Mouse (Mus musculus) effector memory CD4-positive, alpha-beta T cell, adult 5 months (primary cell): Measurements from ENCODE around the gene Mettl26. TPM values are rescaled to one million over a fixed set of nuclear protein-coding genes. Genes with fewer than 3 reads are reported as not detected.

Source experiments
- polyA plus RNA-seq: library from polyadenylated mRNA; unstranded; fragments of 100-300 nt; shearing (Covaris generic); gene quantifications from one replicate; pipeline ENCODE4 v1.2.1, GENCODE M21; 2017

Mettl26 gene
- 41.5 TPM for polyA plus RNA-seq

DNA sequence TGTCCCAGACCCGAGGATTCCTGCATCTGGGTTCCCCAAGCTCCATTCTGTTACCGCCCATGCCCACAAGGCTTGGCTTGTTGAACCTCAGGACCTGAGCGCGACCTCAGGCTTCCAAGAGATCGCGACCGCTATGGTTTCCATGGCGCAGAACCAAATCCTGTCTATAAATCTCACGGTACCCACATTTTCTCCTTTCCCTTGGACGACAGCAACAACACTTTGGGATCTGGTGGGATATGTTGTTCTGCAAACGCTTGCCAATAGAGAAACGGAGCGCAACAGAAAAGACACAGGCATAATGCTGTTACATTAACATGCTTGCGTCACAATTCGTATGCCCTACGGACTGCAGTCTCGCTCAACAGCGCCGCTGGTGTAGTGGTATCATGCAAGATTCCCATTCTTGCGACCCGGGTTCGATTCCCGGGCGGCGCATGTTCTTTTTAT is at the start of gene Mettl26:
Gene Mettl26, plus strand, starts transcription at position 354 of the 450 bp plus-strand sequence.

DNA sequence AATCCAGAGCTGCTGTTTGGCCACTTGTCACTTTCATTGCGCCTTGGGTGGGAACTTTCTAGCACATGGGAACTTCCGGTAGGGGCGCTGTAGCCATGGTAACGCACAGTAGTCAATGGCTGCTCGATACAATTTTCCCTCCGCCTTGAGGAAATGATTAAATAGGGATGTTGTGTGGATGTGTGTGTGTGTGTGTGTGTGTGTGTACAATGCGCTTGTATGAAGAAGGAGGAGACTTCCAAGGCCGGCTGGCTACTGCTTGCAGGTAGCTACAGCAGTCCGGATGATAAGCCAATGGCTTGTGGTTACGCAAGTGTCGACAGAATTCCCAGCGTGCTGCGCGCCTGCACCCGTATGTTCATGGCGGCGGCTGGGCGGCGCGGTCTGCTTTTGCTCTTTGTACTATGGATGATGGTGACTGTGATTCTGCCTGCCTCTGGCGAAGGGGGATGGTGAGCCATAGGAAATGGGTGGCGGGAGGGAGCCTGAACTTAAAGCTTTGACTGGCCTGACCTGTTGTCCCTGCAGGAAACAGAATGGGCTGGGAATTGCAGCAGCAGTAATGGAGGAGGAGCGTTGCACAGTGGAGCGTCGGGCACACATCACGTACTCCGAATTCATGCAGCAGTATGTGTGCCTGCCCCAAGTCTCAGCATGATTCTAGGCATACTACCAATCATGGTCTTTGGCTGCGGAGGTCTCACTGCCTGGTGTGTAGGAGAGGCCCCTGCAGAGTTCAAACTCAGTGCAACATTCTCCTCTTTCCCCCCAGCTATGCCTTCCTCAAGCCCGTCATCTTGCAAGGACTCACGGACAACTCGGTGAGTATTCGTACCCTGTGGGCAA is 45.9 kb upstream of the Mettl26 start, which contains the start of gene Jmjd8:
Gene Jmjd8, plus strand, starts transcription at position 156 of the 846 bp plus-strand sequence.

DNA sequence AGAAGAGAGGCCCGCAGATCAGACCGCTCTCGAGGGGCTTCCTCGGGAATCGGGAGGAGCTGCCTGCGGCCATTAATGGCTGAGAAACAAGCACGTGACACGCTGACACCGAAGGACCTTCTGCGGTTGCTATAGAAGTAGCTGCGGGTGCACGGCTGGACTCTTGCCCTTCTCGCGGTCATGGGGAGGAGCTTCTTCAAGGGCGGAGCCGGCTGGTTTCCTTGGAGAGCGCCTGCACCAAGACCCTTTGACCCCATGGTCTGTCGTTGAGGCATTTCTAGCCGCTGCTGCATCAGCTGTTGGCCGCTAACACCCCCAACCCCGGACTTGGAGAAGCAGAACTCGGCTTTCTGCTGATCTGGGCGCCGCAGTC is 41.6 kb upstream of the Mettl26 start, which contains the start of gene Stub1:
Gene Stub1, minus strand, starts transcription at position 114 of the 373 bp plus-strand sequence.

DNA sequence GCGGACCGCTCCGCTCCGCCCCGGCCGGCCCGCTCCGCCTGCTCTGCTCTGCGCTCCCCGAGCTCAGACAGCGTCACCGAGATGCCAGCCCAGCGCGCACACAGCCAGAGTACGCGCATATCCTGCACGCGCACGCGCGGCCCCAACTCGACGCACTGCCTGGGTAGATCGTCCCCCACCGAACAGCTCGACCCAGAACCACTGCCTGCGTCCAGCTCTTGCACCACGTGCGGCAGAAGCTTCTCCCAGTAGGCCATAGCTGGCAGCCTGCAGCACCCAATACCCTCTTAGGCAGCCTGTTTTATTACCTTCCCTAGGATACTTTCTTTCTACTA is 37.8 kb upstream of the Mettl26 start, which contains the start of gene Rhbdl1:
Gene Rhbdl1, minus strand, starts transcription at position 220 of the 335 bp plus-strand sequence.

DNA sequence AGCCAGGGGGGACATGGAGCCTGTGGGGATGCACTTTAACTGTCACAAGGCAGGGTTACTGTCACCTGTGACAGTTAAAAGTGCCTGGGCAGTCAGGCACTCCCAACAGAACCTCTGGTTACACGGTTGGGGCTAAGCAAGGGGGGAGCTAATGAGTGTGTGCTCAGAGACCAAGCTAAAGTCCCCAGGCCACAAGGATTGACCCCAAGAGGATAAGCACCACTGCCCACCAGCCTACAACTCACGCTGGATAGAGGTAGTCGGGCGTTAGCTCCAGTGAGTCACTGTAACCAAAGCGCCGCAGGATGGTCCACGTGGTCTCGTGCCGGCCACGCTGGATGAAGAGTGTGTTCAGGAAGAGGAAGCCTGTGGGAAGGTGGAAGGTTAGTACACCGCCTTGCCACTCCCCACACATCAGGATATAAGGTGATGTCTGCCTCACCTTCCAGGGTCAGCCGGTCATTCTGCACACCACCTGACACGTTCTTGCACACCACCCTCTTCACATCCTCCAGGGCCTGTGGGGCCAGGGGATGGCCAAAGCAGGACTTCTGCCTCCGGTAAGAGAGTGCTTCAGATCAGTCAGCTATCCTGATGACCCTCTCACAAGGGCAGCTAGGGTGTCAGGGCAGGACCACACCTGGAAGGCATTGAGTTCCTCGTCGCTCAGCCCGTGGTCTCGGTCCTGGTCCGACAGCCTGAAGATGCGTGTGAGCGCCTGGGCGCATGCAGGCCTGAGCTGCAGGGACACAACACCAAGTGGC is 33.6 kb upstream of the Mettl26 start, which contains the start of gene Gm20683:
Gene Gm20683, minus strand, starts transcription at position 647 of the 764 bp plus-strand sequence.

DNA sequence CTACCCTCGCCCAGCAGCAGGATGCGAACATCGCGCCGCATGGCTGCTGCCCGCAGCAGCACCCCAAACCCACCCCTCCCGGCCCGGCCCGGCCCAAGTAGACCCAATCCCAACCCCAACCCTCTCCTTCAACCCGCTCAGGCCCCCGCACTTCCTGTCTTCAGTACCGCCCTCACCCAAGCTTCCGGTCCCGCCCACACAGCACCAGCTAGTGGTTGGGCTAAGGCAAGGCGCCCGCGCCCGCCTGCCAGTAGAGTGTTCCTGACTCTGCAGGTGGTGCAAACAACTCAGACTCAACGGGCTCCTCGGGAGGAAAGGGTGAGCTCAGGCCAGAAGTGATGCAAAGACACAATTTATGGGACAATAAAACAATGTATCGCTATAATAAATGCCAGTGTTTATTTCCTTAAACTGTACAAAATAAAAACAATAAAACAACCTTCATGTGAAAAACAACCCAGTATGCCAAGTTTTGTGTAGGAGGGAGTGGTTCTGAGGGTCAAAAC is 30.4 kb upstream of the Mettl26 start, which contains the start of gene Rhot2:
Gene Rhot2, minus strand, starts transcription at position 456 of the 506 bp plus-strand sequence.

DNA sequence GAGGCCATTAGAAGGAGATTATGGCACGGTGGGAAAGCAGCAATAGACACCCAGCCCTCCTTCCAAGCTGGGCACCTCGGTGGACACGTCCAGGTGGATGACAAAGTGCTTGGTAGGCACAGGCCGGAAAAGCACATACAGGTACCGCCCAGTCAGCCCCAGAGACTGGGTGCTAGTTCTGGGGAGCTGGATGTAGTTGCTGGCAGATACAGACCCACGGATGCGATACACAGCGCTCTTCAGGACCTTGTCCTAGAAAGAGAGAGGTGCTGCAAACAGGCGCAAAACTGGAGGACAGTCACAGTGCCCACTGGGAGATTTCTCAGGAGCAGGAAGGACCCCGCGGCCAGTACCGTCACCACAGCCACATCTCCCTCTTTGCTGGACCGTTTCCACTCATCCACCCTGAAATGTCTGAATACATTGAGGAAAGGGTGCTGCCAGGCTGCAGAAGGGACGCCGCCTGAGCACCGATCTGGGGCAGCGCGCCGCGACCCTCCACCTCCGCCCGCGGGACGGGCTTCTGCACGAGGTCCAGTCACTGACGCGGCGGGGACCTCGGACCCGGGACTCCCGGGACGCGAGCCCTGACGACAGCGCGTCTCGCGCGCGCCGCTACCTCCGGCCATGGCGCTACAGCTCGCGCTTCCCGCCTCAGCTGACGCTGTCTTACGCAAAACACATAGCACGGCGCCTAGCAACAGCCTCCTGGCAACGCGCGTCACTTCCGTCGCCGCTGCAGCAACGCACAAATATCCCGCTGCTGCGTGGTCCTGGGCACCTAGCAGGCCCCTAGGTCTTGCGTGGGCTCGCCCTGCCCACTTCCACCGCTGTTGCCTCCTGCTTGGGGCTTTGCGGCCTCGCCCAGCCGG is 13.8 kb upstream of the Mettl26 start, which contains the start of gene Wdr90:
Gene Wdr90, minus strand, starts transcription at position 670 of the 872 bp plus-strand sequence.

DNA sequence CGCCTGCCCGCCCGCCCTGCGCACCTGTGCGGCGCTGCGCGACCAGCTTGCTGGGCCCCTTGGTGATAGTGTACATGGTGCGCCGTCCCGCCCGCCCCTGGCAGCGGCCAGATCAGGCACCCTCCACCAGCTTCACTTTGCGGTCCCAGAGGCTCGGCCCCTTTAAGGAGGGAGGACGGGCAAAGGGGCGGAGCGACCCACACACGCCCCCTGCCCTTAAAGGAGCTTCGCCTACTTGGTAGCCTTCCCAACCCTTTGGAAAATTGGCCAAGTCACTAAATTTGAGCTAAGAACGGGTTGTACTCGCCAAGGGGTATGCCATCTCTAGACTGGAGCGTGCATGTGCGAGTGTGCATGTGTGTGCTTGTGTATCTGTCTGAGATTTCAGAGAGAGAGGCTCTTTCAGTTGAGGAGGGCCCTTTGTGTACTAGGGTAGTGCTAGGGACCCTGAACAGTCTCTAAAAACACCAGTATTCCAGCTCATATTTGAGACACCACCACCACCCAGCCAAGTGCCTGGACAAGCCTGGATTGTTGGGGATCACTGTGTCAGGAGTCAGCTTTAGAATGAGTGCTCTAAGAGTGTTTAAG is 6.2 kb upstream of the Mettl26 start, which contains the start of gene Mcrip2:
Gene Mcrip2, minus strand, starts transcription at position 164 of the 591 bp plus-strand sequence.

DNA sequence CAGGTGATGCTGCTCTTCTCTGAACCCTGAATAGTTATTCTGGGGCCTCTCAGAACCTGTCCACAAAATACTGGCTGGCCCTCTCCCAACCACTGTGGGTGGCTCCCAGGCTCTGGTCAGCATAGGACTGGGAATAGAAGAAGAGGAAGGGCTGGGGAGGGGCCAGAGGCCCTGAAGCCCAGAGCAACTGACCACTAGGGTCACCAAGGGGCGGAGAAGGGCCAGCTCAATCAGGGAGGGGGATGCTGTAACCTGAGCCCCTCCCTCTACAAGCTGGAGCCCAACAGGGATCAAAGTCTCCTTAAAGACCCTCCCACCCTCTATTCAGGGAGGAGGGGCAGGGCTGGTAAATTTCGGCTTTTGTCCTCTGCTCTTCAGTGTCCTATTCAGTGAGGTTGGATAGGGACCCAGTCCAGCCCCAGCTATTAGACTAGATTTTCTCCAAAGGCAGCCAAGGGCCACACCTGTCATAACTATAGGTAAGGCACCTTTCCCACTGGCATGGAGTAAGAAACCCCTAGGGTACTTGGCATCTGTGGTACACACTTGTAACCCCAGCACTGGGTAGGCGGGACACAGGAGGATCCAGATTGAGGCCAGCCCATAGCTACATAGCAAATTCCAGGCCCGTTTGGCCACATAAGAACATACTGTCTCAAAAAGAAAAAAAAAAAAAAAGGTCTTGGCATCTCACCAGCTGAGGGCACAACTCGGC is 5.5 kb downstream of the Mettl26 start, which contains the start of gene Wfikkn1:
Gene Wfikkn1, minus strand, starts transcription at position 663 of the 715 bp plus-strand sequence.

DNA sequence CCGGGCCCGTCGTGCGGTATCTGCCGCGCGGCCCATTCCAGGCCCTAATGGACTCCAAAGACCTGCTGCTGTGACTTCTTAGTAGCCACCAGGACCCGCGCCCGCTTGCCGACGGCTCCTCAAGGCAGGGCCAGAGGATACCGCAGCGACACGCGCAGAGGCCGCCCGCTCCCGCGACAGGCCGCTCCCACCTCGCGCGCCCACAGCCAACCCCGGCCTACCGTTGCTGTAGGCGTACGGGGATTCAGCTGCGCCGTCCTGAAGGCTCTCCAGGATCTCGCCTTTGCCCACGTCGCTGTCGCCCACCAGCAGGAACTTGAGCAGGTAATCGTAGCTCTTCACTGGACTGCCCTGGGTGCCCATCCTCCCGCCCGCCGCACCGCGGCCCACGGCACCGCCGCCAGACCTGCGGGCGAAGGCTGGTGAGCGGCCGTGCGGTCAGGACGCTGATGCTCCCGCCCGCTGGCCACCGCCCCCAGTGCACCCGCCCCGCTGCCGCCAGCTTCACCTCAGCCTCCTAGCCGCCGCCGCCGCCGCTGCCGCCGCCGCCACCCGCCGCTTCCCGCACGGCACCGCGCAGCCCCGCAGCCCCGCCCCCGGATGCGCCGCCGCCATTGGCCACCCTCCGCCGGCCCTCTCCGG is 44.4 kb downstream of the Mettl26 start, which contains the start of gene Rab40c:
Gene Rab40c, minus strand, starts transcription at position 584 of the 642 bp plus-strand sequence.

Other genes with a start within 250 kb of the Mettl26 start
- gene Gng13, start 157.9 kb upstream of the Mettl26 start, polyA plus RNA-seq: not detected
- 4.7 TPM for gene Chtf18, start 147.7 kb upstream of the Mettl26 start, polyA plus RNA-seq
- gene Rpusd1, start 147.4 kb upstream of the Mettl26 start, polyA plus RNA-seq: 4.0 TPM
- gene Mslnl, start 139.0 kb upstream of the Mettl26 start, polyA plus RNA-seq: not detected
- gene Msln, start 120.7 kb upstream of the Mettl26 start, polyA plus RNA-seq: not detected
- 15.6 TPM for gene Narfl, start 101.3 kb upstream of the Mettl26 start, polyA plus RNA-seq
- gene Haghl, start 89.4 kb upstream of the Mettl26 start, polyA plus RNA-seq: 23.1 TPM
- 0.29 TPM for gene Ccdc78, start 88.5 kb upstream of the Mettl26 start, polyA plus RNA-seq
- gene Fam173a, start 82.2 kb upstream of the Mettl26 start, polyA plus RNA-seq: 125 TPM
- gene AC134908.4, start 79.4 kb upstream of the Mettl26 start, polyA plus RNA-seq: not detected
- 28.1 TPM for gene Metrn, start 77.9 kb upstream of the Mettl26 start, polyA plus RNA-seq
- not detected for gene Fbxl16, start 66.0 kb upstream of the Mettl26 start, polyA plus RNA-seq
- 19.3 TPM for gene Wdr24, start 51.4 kb upstream of the Mettl26 start, polyA plus RNA-seq
- gene Jmjd8, start 46.2 kb upstream of the Mettl26 start, polyA plus RNA-seq: 18.3 TPM
- 126 TPM for gene Stub1, start 41.7 kb upstream of the Mettl26 start, polyA plus RNA-seq
- not detected for gene Rhbdl1, start 37.8 kb upstream of the Mettl26 start, polyA plus RNA-seq
- 1.9 TPM for gene Gm20683, start 33.3 kb upstream of the Mettl26 start, polyA plus RNA-seq
- gene Rhot2, start 30.2 kb upstream of the Mettl26 start, polyA plus RNA-seq: 27.1 TPM
- 20.9 TPM for gene Wdr90, start 13.6 kb upstream of the Mettl26 start, polyA plus RNA-seq
- 18.5 TPM for gene Mcrip2, start 6.3 kb upstream of the Mettl26 start, polyA plus RNA-seq
- 0.21 TPM for gene Wfikkn1, start 5.8 kb downstream of the Mettl26 start, polyA plus RNA-seq
- 17.2 TPM for gene Rab40c, start 44.7 kb downstream of the Mettl26 start, polyA plus RNA-seq
- 39.1 TPM for gene Pigq, start 69.9 kb downstream of the Mettl26 start, polyA plus RNA-seq
- not detected for gene Nhlrc4, start 69.9 kb downstream of the Mettl26 start, polyA plus RNA-seq
- gene A930017K11Rik, start 77.5 kb downstream of the Mettl26 start, polyA plus RNA-seq: not detected
- 21.9 TPM for gene Capn15, start 110.7 kb downstream of the Mettl26 start, polyA plus RNA-seq
- gene Rab11fip3, start 194.5 kb downstream of the Mettl26 start, polyA plus RNA-seq: 20.2 TPM
- gene Decr2, start 215.3 kb downstream of the Mettl26 start, polyA plus RNA-seq: 20.8 TPM
- 16.4 TPM for gene Nme4, start 220.5 kb downstream of the Mettl26 start, polyA plus RNA-seq
- 35.2 TPM for gene Tmem8, start 238.2 kb downstream of the Mettl26 start, polyA plus RNA-seq
- gene Mrpl28, start 248.4 kb downstream of the Mettl26 start, polyA plus RNA-seq: 42.2 TPM